Mouse (Mus musculus) bone marrow, adult 2 months (tissue): Measurements from ENCODE around the gene Abcb5. TPM values are rescaled to one million over a fixed set of nuclear protein-coding genes. Genes with fewer than 3 reads are reported as not detected.

Source experiments
- H3K27ac ChIP-seq: fragments of 200-500 bp; 2 replicates; pipeline ENCODE4 v1.5.1; 2012; ENCODE audit warnings: low read depth, mild to moderate bottlenecking, control low read depth, inconsistent platforms, low read length; ENCODE audit not compliant: control insufficient read depth, poor library complexity, insufficient read depth
- H3K4me1 ChIP-seq: fragments of 200-500 bp; 2 replicates; pipeline ENCODE4 v1.6.1; 2011; ENCODE audit warnings: low read length; ENCODE audit not compliant: control insufficient read depth, insufficient read depth
- H3K4me3 ChIP-seq: fragments of 200-500 bp; replicated peaks from 2 replicates; pipeline ENCODE3; 2011; ENCODE audit warnings: mild to moderate bottlenecking, low read depth, low read length, control low read depth; ENCODE audit not compliant: control insufficient read depth
- CTCF ChIP-seq: fragments of 200-500 bp; IDR thresholded peaks from 2 replicates; pipeline ENCODE4 v1.5.1; 2011; ENCODE audit warnings: low read length, control low read depth; ENCODE audit not compliant: control insufficient read depth, insufficient read depth
- POLR2A ChIP-seq: fragments of 200-500 bp; IDR thresholded peaks from 2 replicates; pipeline ENCODE4 v1.6.1; 2011; ENCODE audit warnings: low read depth, mild to moderate bottlenecking, control low read depth, low read length, borderline replicate concordance; ENCODE audit not compliant: control insufficient read depth
- WGBS: fragments of 180-500 bp; shearing (Covaris S2); methylation state at CpG from one replicate; pipeline ENCODE4 v1.1.7; 2018; 5-methylcytosine and 5-hydroxymethylcytosine counted together
- polyA plus RNA-seq: library from polyadenylated mRNA; stranded (reverse); fragments of >200 nt; gene quantifications from 2 replicates; pipeline ENCODE4 v1.2.4, GENCODE M21; 2011; ENCODE audit warnings: low replicate concordance; ENCODE audit not compliant: missing spikeins, insufficient read depth, insufficient read length

Abcb5 gene
- polyA plus RNA-seq, 1 experiment: not detected

GRCm38 (mm10) chr12:118839398-118839797 lies 126.8 kb downstream of the Abcb5 start:
- TF ChIP-seq POLR2A (no peak), CTCF (no peak)
- Histone ChIP-seq H3K4me3 (no peak overlapping the region), H3K4me1 (no peaks in the 10 kb centered on the region), H3K27ac (no peak overlapping the region)
- 16% methylated on average over 5 of the region's 5 CpGs for WGBS

- no peaks in the 10 kb centered on the region for H3K4me1 ChIP-seq
- no peak overlapping the region for H3K27ac ChIP-seq
- TF ChIP-seq POLR2A (no peak), CTCF (no peak)
- WGBS: 5% methylated on average over 2 of the region's 2 CpGs
- no peak overlapping the region for H3K4me3 ChIP-seq
Measured at GRCm38 (mm10) chr12:118838260-118838659, 128.0 kb downstream of the Abcb5 start.

GRCm38 (mm10) chr12:118837361-118837760 lies 128.9 kb downstream of the Abcb5 start:
- Histone ChIP-seq H3K27ac (no peak overlapping the region), H3K4me3 (no peak overlapping the region), H3K4me1 (no peaks in the 10 kb centered on the region)
- TF ChIP-seq POLR2A (no peak), CTCF (no peak)
- 7% methylated on average over 11 of the region's 11 CpGs for WGBS

DNA sequence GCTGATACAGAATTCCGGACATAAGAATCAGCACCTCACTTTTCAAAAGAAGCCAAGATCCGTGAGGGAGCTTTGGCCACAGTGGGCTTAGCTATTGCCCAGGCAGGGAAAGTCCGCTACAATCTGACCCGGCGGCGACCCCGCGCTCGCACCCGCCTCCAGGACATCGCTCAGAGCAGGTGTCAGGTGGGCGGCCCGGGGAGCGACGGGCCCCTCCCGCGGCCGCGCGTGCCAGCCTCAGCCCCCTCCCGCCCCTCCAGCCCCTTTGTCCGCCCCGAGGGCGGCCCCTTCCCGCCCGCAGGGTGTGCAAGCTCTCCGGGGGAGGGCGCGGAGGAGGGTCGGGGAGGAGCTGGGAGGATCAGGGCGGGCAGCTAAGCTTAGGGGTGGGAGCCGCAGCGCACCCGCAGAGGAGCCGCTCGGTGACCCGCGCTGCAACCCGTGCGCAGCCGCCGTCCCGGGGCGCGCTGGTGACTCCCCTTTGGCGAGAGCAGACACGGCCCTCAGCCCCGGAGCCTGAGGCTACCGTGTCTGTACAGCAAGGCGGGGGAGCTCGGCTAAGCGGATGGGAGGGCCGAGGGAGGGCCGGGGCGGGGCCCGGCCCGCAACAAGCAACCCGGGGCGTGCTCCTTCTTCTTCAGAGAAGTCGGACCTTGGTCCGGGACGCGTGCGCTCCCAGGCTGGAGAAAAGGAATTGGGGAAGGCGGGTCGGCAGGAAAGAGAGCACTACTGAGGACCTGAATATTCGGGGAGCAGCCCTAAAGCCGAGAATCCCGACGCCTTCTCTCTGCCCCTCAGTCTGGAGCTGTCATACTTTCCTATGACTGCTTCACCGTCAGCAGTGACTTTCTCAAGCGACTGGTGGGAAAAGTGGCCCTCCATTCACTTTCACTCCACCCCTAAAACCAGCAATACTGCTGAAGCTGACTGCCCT lies 129.5 kb downstream of the Abcb5 start:
- Histone ChIP-seq H3K4me1 (no peaks in the 10 kb centered on the region), H3K4me3 (no peak overlapping the region), H3K27ac (no peak overlapping the region)
- 3% methylated on average over 70 of the region's 72 CpGs for WGBS
- no peak for TF ChIP-seq CTCF
- no peak for TF ChIP-seq POLR2A

DNA sequence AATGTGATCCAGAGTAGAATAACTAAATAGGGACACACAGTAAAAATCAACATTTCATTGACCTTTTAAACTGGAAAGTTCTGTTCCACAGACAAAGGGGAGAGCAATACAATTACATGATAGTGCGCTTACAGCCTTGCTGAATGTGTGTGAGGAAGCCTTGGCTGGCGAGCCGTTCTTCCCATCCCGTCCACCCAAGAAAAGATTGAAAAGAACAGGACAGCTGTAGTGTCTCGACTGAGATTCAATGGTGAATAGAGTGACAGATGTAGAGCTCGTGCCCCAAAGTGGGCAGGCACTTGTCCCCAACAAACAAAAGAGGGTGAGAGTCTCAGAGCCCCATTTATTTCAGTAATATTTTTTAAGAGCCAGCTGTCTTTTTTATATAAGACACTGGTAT lies 136.3 kb downstream of the Abcb5 start:
- TF ChIP-seq POLR2A (no peak), CTCF (no peak)
- no peak overlapping the region for H3K27ac ChIP-seq
- H3K4me3 ChIP-seq: no peak overlapping the region
- WGBS: 81% methylated on average over 6 of the region's 6 CpGs
- no peaks in the 10 kb centered on the region for H3K4me1 ChIP-seq

Other genes with a start within 250 kb of the Abcb5 start
- gene Sp8, start 120.1 kb downstream of the Abcb5 start, polyA plus RNA-seq: 0.22 and 0.32 TPM in 2 replicates